Mouse (Mus musculus) heart, adult 11 months (tissue): Measurements from ENCODE around the gene C1s1.
A peak's percentile ranks its signal among the peaks of the same experiment; 100 is the strongest.
"Not testable (repeated sequence)": the region's sequence is repeated elsewhere in the genome, so short reads cannot be mapped to it uniquely, and the experiment has no call there.

Experiments used
- DNase-seq: peaks from one replicate; pipeline ENCODE4 v3.0.0; 2022

Gene C1s1

DNA sequence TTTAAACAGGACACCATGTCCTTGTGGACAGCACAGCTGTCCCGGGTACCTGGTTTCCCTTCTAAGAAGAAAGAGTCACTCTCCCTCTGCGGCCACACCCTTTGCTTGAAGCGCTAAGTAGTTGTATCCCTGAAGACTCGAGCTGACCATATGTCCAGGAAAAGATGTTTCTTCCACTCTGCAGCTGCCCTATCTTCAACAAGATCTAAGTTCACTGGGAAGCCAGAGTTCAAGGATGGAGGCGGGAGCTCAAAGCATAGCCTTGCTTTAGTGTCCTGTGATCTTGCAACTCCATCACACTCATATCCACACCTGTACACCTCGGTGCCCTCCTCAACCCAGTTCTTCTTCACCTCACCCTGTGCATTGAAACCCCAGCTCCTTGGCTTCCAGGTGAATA, 30.2 kb downstream of the C1s1 start:
- no peak for DNase-seq

DNA sequence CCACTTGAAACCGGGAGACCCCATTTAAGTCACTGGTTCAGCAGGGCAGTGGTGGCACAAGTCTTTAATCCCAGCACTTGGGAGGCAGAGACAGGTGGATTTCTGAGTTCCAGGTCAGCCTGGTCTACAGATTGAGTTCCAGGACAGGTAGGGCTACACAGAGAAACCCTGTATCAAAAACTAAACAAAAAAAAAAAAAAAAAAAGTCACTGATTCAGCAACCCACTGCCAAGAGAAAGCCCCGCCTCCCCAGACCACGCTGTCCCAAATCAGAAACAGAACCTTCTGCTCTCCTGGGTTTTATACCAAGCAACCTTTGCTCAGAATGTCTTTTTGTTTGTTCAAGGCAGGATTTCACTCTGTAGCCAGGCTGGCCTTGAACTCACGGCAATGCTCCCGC, 33.0 kb downstream of the C1s1 start:
- DNase-seq: not testable (repeated sequence)

DNA sequence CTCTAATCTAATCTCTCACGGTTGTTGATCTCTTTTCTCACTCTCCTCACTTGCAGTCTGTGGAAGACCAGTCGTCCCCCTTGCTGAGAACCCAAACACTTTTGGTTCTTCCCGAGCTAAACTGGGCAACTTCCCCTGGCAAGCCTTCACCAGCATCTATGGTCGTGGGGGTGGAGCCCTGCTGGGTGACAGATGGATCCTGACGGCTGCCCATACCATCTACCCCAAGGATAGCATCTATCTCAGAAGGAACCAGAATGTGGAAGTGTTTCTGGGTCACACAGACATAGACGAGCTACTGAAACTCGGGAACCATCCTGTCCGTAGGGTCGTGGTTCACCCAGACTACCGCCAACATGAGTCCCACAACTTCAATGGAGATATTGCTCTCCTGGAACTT, 33.9 kb downstream of the C1s1 start:
- DNase-seq: no peak

DNA sequence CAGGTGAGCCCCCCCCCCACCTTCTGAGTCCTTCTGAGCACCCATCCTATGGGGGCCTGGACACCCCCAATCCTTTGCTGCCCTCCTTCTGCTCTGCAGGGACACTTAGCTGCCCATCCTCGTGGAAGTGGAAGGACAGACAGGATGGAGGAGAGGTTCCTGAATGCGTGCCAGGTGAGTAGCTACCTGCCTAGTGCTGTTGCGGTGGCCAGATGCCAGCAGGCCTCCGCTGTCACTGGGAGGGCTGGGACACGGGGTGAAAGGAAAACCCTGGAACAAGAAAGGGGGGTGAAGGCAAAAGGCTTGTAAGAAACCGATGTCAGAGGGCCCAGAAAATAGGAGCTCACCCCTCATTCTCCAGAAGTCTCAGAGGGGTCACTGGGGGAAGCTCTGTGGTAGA, 35.2 kb downstream of the C1s1 start:
- no peak for DNase-seq

DNA sequence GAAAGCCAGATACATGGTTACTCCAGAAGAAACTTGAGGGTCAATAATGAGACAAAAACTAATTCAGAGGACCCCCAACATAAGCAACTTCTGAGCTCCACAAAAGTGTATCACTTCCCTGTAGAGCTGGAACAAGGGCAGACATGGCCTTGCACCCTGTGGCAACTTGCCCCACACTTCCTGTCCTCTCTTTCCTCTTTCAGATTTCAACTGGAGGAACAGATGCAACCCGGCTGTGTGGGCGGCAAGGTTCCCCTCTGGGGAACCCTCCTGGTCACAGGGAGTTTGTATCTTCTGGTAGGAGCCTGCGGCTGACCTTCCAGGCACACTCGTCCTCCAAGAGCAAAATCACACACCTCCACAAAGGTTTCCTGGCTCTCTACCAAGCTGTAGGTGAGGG, 37.1 kb downstream of the C1s1 start:
- peak; percentile 94 for DNase-seq

DNA sequence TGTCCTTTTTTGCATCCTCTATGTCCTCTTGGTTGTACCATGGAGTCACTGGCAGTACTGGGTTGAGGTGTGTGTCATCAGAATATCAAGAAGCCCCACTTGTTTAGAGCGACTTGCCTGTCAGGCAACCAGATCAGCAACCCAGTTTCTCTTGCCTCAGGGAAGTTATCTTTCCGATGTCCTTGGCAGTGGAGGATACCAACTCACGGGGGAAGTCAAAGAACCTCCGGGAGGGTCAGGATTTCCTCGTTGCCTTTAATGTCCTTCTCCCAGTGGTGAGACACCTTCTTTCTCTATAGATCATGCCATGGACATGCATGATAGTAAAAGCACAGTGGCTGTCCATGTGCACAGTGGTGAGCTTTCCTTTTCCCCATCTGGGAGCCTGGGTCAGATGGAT, 40.1 kb downstream of the C1s1 start:
- no peak for DNase-seq

DNA sequence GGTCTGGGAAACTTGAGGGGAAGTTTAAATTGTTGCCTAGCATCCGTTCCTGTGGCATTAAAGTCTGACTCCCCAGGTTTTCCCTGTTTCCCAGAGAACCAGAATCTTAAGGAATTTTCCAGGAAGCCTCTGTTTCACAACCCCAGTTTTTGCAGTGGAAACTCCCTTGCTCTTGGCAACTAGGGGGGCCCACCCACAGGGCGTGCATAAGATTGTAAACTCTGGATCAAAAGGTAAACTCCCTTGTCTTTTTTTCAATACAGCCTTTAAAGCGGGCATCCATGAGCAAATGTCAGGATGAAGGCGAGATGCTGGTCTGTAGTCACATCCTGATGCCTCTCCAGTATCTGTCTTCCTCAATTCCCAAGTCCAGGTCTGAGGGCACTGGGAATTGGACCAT, 40.7 kb downstream of the C1s1 start:
- DNase-seq: no peak

DNA sequence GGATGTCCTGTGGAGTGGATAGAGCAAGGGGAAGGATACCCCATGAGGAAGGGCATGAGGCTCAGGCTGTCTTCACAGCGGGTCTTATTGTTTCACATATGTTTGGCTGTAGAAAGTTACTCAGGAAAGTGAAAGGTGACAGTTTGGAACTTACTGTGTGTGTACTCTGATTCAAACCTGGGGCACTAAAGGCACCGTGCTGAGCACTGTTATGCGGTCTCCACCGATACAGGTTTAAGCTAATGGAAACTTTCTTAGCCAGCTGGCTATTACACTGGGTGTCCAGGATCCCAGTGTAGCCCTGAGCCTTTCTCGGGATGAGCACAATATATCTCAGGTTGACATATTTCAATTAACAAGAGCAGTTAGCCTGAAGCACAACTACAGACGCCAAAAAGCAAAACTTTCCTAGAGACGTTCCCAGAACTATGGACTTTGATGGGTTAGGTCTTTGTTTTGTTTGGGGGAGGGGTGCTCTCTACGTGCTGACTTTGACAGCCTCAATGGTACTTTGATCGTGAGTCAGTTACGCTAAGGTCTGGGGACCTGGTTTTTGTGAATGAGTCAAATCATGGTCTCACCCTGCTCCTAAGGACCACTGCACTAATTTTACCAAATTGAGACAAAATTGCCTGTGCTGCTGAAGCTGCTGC, 42.1 kb downstream of the C1s1 start:
- DNase-seq: no peak

DNA sequence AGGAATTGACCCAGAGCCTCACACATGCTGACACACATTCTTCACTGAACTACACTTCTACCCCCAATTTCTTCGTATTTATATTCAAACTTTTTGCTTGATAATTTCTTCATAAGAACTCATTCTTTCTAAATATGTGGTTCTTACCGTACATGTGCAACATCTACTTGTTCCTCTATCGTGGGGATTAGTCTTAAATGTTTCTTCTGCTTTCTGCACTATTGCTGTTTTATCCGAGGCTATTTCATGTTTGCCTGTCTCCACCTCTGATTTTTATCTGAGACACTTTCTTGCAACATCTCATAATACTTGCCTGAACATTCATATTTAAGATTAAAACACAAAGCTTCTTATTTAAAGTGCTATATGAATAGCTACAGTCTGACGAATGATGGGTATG, 46.1 kb downstream of the C1s1 start:
- DNase-seq: no peak

DNA sequence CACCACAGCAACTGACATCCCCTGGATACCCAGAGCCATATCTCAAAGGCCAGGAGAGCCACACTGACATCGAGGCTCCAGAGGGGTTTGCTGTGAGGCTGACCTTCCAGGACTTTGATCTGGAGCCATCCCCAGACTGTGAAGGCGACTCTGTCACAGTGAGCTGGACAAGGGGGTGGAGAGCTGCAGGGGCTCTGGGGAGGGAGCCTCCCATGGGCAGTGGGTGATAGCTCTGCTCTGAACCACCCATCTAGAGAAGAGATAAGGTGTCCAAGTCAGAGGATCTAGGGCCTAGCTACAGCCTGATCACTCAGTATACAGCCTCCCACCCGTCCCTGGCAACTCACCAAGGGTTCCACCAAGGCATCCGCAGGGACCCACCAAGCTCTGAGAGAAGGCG, 48.3 kb downstream of the C1s1 start:
- peak; percentile 94 for DNase-seq

DNA sequence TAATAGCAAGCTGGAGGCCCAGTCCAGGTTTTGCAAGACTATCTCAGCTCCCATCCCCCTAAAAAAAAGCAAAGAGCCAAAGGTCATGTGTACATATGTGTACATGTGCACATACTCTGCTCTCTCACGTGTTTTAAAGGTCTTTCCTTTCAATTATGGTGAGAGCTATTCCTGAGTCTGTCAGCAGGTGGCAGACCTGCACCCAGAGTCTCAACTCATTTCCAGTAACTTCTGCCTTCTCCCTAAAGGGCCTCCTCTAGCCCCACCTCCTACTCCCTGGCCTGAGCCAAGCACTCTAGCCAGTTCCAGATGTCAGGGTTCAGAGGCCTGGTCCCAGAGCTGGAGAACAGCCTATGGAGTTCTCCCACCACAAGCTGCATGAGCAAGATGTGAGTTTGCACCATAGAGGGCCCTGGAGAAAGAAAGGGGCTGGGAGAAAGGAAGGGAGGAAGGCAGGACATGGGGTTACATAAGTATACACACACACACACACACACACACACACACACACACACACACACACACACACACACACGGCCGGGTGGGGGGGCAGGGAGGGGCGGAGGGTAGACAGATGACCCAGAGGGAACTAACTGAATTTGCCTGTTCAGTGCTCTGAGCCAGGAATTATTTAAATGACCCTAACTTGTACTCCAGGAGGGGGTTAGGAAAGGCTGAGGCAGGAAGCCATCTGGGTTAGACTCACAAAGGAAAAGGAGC, 49.2 kb downstream of the C1s1 start, which contains the start of gene C1rl:
TSS of gene C1rl (plus strand) at position 272 of the 720 bp plus-strand sequence.
- peak; percentile 99 for DNase-seq

DNA sequence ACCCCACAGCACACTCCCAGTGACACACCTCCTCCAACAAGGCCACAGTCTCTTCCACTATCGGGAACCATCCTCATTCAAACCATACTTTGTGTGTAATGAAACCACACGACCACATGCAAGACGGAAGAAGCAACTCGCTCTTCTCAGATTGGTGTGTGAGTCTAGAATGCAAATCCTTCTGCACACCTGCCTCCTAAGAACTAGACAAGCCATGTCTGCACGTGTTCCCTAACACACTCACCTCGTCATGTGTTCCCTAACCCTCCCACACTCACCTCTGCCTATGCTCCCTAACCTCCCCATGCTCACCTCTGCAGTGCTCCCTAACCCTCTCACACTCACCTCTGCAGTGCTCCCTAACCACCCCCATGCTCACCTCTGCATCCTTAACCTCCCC, 50.7 kb downstream of the C1s1 start:
- no peak for DNase-seq

DNA sequence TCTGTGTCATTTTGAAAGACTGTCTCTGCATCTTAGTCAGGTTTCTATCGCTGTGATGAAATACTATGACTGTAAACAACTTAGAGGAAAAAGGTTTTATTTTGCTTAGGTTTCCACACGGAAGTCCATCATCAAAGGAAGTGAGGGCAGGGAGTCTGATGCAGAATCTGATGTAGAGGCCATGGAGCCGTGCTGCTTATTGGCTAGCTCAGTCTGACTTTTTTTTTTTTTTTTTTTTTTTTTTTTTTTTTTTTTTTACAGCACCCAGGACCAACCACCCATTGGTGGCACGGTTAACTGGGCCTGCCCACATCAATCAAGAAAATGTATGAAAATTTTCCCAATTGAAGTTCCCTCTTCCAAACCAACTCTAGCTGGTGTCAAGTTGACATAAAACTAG, 53.2 kb downstream of the C1s1 start:
- no peak for DNase-seq

DNA sequence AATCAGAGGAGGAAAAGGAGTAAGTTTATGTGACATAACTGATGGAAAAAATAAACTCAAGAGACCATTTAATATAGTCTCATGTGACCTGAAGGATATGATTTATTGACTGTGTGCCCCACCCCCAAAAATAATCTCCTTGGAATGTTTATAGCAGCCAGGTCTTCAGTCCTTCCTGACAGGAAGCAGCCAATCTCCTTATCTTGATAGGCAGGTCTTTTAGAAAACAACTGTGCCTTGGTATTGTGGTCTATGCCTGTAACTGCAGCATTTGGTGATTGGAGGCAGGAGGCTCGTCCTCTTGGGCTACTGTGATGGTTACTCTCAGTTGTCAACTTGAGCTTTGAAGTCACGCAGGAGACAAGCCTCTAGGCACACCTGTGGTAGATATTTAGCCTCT, 54.6 kb downstream of the C1s1 start:
- DNase-seq: no peak

DNA sequence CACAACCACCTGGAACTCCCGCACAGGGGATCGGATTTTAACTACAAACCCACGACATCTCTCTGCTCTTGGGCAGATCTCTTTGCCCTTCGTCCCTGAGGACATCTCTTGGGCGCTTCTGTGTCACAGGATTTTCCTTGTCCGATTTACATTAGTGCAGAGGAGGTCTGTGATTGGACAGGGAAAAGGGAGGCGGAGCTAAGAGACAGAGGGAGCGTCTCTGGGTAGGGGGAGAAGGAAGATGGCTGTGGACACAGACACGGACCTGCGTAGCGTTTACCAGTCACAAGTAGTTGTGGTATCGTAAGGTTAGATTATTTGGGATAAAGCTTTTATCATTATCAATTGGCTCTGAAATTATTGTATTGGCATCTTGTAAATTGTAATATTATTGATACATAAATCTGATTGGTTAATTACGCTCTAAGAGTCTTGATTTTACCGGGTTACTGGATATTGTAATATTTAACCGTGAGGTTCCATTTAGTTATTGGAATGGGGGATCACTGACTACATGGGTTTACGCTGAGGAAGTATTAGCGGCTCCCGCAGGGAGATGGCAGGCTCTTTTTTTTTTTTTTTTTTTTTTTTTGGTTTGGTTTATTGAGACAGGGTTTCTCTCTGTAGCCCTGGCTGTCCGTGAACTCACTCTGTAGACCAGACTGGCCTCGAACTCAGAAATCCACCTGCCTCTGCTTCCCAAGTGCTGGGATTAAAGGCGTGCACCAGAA, 56.6 kb downstream of the C1s1 start:
- no peak for DNase-seq

DNA sequence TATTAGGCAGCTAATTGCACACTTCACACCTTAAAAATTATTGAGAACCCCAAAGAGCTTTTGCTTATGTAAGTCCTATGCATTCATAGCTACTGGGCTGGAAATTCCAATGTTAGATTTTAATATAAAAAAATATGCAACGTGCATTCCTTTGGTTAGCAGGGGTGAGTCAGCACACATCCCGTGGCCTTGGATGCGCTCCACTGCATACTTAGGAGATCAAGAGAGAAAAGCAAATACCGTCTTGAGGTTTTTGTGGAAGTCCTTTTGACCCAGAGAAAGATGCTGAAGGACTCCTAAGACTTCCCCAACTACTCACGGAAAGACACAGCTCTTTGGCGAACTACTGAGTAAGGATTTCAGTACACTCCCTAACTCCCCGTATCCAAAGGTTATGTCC, 57.3 kb downstream of the C1s1 start:
- no peak for DNase-seq

DNA sequence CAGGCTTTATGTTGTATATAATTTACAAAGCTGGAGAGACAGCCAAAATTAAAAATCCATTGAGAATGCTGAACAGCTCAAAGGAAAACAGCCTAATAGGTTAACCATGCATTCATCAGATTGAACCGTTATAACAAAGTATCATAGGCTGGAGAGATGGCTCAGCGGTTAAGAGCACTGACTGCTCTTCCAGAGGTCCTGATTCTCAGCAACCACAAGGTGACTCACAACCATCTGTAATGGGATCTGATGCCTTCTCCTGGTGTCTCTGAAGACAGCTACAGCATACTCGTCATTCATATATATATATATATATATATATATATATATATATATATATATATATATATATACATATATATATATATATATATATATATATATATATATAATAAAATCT, 58.3 kb downstream of the C1s1 start:
- DNase-seq: not testable (repeated sequence)

DNA sequence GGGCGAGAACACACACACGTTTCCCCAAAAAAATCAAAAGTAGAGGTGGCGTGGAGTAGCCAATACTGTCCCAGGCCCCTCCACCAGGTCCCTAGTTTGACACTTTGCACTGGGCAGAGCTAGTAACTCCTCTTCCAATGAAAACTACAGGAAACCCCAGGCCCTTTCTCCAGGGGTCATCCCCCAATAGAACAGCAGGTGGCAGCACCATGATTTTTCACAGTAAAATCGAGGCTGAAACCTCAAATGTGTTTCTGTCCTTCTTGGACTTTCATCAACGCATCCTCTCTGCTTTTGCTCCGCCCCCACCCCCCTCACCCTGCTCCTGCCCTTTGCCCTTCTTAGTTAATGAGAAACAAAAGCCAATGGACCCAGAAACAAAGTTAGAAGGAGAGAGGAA, 60.6 kb downstream of the C1s1 start:
- no peak for DNase-seq
